Mouse (Mus musculus): ENCODE measurements around the gene M1ap. TPM values are rescaled to one million over a fixed set of nuclear protein-coding genes. Genes with fewer than 3 reads are reported as not detected.

The M1ap gene
- polyA plus RNA-seq, 1 experiment, result 2.4 TPM

DNA sequence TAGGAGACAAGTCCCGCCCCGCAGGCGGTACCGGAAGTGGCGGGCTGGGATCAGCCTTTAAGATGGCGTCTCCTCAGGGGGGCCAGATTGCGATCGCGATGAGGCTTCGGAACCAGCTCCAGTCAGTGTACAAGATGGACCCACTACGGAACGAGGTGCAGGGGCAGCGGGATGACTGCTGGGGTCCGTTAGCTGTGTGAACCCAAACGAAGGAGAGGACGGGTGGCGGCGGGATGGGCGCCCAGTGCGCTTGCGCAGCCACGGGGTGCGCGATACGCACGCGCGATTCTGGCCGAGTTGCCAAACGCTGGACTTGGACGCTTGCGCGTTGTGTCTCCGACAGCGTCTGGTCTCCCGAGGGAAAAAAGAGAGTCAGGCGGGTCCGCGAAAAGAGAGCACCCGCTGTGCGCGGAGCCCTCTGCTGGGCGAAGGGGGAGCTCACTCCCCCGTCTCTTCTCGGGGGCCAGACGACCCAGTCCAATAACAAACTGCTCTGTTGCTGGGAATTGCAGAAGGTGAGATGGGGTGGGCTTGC, 131.7 kb downstream of the M1ap start:
- peak overlapping the region; percentile 74 for H3ac ChIP-seq (ENCODE audit: control insufficient read depth, insufficient read length, low read depth)
- H3K27me3 ChIP-seq (ENCODE audit: control insufficient read depth, insufficient read depth, insufficient read length), result no peaks in the 10 kb centered on the region
- H3K79me2 ChIP-seq (ENCODE audit: control insufficient read depth, insufficient read depth), result peaks cover 14% of the 10 kb centered on the region
- peak overlapping the region; percentile 80 for H3K4me3 ChIP-seq (ENCODE audit: insufficient read depth, poor library complexity, severe bottlenecking)
- TF ChIP-seq MYOD1 (IDR thresholded peaks at IDR 0.05; ENCODE audit: control insufficient read depth, insufficient read length, low read depth), result no peak
- peak; percentile 26 for TF ChIP-seq MAX (IDR thresholded peaks at IDR 0.05)
- TF ChIP-seq CTCF (IDR thresholded peaks at IDR 0.05; ENCODE audit: control insufficient read depth, insufficient read depth, insufficient read length), result peak; percentile 62
- peaks cover 13% of the 10 kb centered on the region for H3K36me3 ChIP-seq (ENCODE audit: control insufficient read depth, insufficient read depth)
- peaks cover 6% of the 10 kb centered on the region for H3K79me3 ChIP-seq (ENCODE audit: low read depth)

Small RNA genes lying within 50 kb of the gene (microRNA-seq; reads per million reads assigned to microRNA genes)
- gene Mir7040 (ENCODE audit: borderline microRNAs expressed), result 0.76 reads per million, percentile 16 among the genes with 10 or more reads in this experiment

Other genes starting within 250 kb of the M1ap start
- gene Pole4, start 241.5 kb upstream of the M1ap start, polyA plus RNA-seq (2012; fragmentation: generic; extraction: Trizol), result 59.1 TPM
- 24.3 TPM for gene Hk2, start 172.4 kb upstream of the M1ap start, polyA plus RNA-seq (2012; fragmentation: generic; extraction: Trizol)
- gene Sema4f, start 7.1 kb upstream of the M1ap start, polyA plus RNA-seq (2012; fragmentation: generic; extraction: Trizol), result 0.23 TPM
- gene Dok1, start 86.6 kb downstream of the M1ap start, polyA plus RNA-seq (2012; fragmentation: generic; extraction: Trizol), result 80.8 TPM
- gene Loxl3, start 87.3 kb downstream of the M1ap start, polyA plus RNA-seq (2012; fragmentation: generic; extraction: Trizol), result 23.0 TPM
- gene Aup1, start 107.6 kb downstream of the M1ap start, polyA plus RNA-seq (2012; fragmentation: generic; extraction: Trizol), result 166 TPM
- gene Htra2, start 108.4 kb downstream of the M1ap start, polyA plus RNA-seq (2012; fragmentation: generic; extraction: Trizol), result 119 TPM
- gene Dqx1, start 110.9 kb downstream of the M1ap start, polyA plus RNA-seq (2012; fragmentation: generic; extraction: Trizol), result 0.15 TPM
- 0.19 TPM for gene Tlx2, start 123.4 kb downstream of the M1ap start, polyA plus RNA-seq (2012; fragmentation: generic; extraction: Trizol)
- 9.5 TPM for gene Pcgf1, start 131.0 kb downstream of the M1ap start, polyA plus RNA-seq (2012; fragmentation: generic; extraction: Trizol)
- 0.11 TPM for gene Lbx2, start 139.5 kb downstream of the M1ap start, polyA plus RNA-seq (2012; fragmentation: generic; extraction: Trizol)
- 0.75 TPM for gene Ccdc142, start 154.7 kb downstream of the M1ap start, polyA plus RNA-seq (2012; fragmentation: generic; extraction: Trizol)
- gene Gm42688, start 154.7 kb downstream of the M1ap start, polyA plus RNA-seq (2012; fragmentation: generic; extraction: Trizol), result 0.98 TPM
- gene Mrpl53, start 162.1 kb downstream of the M1ap start, polyA plus RNA-seq (2012; fragmentation: generic; extraction: Trizol), result 145 TPM
- gene Mogs, start 168.6 kb downstream of the M1ap start, polyA plus RNA-seq (2012; fragmentation: generic; extraction: Trizol), result 32.5 TPM
- 82.4 TPM for gene Wbp1, start 174.7 kb downstream of the M1ap start, polyA plus RNA-seq (2012; fragmentation: generic; extraction: Trizol)
- gene Ino80b, start 178.5 kb downstream of the M1ap start, polyA plus RNA-seq (2012; fragmentation: generic; extraction: Trizol), result 33.6 TPM
- gene Rtkn, start 188.6 kb downstream of the M1ap start, polyA plus RNA-seq (2012; fragmentation: generic; extraction: Trizol), result 42.1 TPM
- gene Wdr54, start 209.5 kb downstream of the M1ap start, polyA plus RNA-seq (2012; fragmentation: generic; extraction: Trizol), result 9.5 TPM
- 1.1 TPM for gene 1700003E16Rik, start 209.5 kb downstream of the M1ap start, polyA plus RNA-seq (2012; fragmentation: generic; extraction: Trizol)
- 83.0 TPM for gene Dctn1, start 219.0 kb downstream of the M1ap start, polyA plus RNA-seq (2012; fragmentation: generic; extraction: Trizol)

Measured in C2C12 (cell line).